Mouse (Mus musculus) right cerebral cortex, postnatal 36 days (tissue): ENCODE measurements at regions not wholly inside any gene's neighbourhood (a gene's known extent, or its start where the extent isn't known, plus 50 kb on each side); places are given as distances from the start of the nearest gene placed in this dataset.

Source experiments
- DNase-seq, 2 experiments: peaks; one replicate each; pipeline ENCODE4 v3.0.0; 2022; ENCODE audit warnings: low spot score in 2 of 2, mixed read lengths in 1 of 2

DNA sequence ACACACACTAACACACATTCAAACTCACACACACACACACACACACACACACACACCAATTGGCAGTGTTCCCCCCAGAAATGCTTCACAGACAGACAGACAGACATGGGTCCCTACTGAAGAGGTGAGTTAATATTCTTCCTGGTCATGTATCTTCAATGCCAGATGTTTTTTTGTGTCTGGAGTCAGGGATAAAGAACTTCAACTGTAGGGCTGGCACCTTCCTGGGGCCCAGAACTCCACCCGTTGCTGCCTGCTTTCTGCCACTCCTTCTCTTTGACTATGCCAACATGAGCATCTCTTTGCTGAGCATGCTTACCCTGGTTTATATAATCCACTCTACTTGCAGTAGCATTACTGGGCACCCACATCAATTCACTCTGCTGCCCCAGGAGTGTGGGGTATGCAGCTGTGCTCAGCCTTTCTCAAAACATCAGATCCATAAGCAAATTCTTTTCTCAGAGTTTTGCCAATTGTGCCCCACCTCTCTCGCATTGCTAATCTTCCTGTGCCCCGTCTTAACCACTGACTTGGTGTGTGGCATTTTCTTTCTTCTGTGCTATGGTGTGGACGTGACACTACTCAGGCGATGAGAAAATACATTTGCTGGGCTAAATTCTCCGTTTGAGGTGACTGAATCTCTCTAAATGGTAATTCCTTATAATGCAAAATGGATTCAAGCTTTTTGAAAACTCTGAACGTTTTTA lies 60.5 kb upstream of the Bach2 start:
- no peak for DNase-seq

DNA sequence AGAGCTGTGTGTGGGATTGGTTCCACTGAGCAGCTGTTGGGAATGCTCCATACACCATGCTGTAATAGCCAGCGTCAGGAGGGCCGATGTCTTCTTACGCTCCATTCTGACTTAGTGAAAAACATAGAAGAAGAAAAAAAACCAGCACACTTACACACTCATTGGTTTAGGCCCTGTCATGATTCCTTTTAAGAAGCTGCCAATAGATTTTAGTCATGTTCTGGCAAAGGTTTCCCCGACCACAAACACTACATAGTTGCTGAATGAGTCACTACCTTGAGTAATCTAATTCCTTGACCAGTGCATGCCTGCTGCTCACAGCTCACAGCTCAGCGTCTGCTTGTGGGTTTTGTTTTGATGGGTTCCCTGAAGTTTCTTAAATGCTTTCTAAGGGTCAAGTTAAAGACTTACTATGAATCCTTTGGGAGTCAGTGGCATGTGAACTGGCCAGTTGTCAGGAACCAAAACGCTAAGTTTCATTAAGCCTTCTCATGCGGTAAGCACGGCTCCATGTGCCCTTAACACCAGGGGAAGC lies 58.8 kb upstream of the Bach2 start:
- no peak for DNase-seq

DNA sequence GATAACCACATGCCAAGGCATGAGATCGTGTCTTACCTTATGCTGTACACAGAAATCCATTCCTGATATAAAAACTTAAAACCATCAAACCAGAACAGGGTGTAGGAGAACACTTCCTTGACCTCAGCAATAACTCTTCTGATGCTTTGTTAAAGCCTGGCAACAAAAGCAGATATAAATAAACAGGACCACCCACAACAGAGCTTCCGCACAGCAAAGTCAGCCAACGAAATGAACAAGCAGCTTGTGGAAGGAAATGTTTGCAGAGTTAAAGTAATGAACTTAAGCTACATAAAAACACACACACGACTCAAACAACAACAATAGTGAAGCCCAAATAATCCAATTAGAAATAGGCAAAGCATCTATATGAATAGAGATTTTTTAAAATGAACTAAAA lies 54.8 kb upstream of the Bach2 start:
- DNase-seq = no peak

DNA sequence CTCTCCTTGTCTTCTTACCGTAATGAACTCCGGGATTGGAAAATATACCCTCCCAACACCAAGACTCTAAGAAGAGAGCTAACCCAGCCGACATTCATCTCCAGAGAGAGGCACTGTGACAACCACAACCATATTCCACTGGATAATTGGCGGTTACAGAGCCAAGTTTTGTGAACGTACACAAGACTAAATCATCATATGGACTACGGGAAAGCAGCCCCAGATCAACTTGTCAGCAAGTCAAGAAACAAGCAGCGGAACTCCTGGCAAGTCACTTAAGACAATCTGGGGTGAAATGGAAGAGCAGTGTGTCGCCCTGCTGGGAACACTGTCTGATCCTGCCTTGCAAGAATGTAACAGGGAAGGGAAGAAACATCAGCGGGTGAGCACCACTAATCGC lies 52.6 kb upstream of the Bach2 start:
- no peak for DNase-seq

DNA sequence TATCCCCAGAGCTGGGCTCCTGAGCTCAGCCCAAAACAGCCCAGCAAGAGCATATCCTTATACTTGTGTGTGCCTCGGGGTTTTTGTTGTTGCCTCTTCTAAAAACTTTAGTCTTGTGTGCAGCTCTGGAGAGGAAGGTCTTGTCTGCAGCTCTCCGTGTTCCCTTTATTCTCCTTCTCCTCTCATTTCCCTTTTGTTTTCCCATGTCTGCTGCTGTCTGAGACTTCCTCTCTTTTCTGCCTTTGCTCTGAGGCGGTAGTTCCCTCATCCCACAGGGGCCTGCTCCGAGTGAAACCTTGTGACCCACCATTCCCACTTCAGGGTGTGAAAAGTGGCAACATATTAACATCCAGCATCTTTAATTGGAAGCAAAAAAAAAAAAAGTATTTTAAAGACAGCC lies 51.5 kb upstream of the Bach2 start:
- no peak for DNase-seq

DNA sequence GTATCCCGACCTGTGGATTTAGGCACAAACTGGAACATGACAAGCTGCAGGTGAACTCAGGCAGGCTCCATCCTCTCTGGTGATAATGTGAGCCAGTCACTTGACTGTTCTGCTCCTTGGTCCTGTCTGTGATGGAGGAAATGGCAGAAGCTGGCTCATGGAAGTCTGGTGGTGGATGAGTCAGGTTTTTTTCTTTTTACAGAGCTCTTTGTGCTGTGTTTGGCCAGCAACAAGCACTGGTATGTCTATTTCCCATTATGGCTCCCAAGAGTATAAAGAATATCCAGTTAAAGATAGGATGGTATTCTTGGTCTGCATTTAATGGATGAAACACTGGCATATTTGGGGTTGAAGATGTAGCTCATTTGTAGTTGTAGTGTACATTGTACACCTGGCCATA lies 50.5 kb upstream of the Bach2 start:
- no peak for DNase-seq

DNA sequence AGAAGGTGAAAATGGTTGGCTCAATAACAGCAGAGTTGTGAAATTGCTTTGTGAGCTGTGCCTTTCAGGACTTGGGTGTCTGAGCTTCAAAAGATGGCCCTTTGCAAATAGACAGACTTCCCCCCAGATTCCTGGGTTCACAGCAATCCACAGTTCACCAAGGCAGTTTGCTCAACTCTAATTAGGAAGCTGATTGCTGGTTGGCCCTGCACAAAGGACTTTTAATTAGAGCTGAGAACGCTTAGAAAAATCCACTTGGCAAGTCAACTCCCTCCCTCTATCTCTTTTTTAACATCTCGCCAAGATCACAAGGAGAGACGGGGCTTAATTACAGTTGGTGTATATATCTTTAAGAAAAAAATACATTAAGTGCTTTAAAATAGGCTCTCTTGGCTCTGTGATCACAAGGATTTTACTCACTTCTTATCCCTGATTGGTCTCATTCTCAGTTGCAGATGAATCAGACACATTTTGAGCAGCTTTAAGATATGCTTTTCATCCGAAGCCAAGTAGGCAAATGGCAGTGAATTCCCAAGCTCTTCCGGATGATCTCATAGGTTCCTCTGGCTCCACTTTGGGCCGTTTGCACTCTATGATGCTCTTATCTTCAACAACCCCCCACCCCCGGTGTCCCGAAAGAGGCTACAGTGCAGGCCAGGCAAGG lies 49.7 kb upstream of the Bach2 start:
- DNase-seq = peak in 1 of 2 experiments; percentile 2
